Mouse (Mus musculus) cerebellum, adult 2 months (tissue): ENCODE data around the gene Wdtc1. TPM values are rescaled to one million over a fixed set of nuclear protein-coding genes. Genes with fewer than 3 reads are reported as not detected.

Source experiments
- DNase-seq, 2 experiments: peaks; one replicate each; pipeline ENCODE4 v3.0.0; 2021
- H3K27ac ChIP-seq: fragments of 200-500 bp; 2 replicates; pipeline ENCODE4 v1.5.1; 2012; ENCODE audit warnings: low read length, control low read depth, inconsistent platforms; ENCODE audit not compliant: insufficient read depth
- H3K27me3 ChIP-seq: fragments of 200-500 bp; 2 replicates; pipeline ENCODE4 v1.6.1; 2012; ENCODE audit warnings: inconsistent platforms, mild to moderate bottlenecking, low read length, moderate library complexity; ENCODE audit not compliant: control insufficient read depth, insufficient read depth
- H3K4me1 ChIP-seq: fragments of 200-500 bp; 2 replicates; pipeline ENCODE4 v1.6.1; 2011; ENCODE audit warnings: low read length; ENCODE audit not compliant: control insufficient read depth, insufficient read depth
- H3K4me3 ChIP-seq: fragments of 200-500 bp; replicated peaks from 2 replicates; pipeline ENCODE3; 2011; ENCODE audit warnings: mild to moderate bottlenecking, low read depth, low read length, control low read depth; ENCODE audit not compliant: insufficient read depth
- CTCF ChIP-seq: fragments of 200-500 bp; IDR thresholded peaks from 2 replicates; pipeline ENCODE4 v1.5.1; 2011; ENCODE audit warnings: low read depth, mild to moderate bottlenecking, control low read depth, low read length, moderate library complexity, borderline replicate concordance; ENCODE audit not compliant: insufficient read depth
- POLR2A ChIP-seq: fragments of 200-500 bp; IDR thresholded peaks from 2 replicates; pipeline ENCODE4 v1.6.1; 2011; ENCODE audit warnings: low read length, control low read depth, borderline replicate concordance; ENCODE audit not compliant: insufficient read depth
- WGBS: fragments of 180-500 bp; shearing (Covaris S2); methylation state at CpG from one replicate; pipeline ENCODE4 v1.1.7; 2018; 5-methylcytosine and 5-hydroxymethylcytosine counted together
- polyA plus RNA-seq: library from polyadenylated mRNA; depleted of rRNA; stranded (reverse); fragments of >200 nt; gene quantifications from 2 replicates; pipeline ENCODE4 v1.2.3, GENCODE M21; 2012

Wdtc1 gene
- polyA plus RNA-seq, 1 experiment = 46.6 TPM

DNA sequence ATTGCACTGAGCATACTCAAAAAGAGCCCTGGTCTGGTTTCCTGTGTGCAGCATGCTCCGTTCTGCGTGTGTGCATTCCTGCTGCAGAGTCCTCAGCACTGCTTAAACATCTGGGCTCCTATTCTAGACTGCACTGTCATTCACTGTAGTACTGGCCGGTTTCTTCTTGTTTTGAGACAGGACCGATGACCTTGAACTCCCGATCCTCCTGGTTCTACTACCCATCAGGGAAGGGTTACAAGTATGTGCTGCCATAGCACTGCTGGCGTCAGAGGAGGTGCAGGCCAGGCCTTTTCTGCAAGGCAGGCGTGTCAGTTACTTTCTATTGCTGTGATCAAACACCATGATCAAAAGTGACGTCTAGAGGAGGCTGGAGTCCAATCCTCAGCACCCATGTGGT is 27.9 kb upstream of the Wdtc1 start:
- DNase-seq = peak in 1 of 2 experiments; percentile 0
- Histone ChIP-seq H3K4me1 (peaks cover 26% of the 10 kb centered on the region), H3K27me3 (no peaks in the 10 kb centered on the region), H3K27ac (no peak overlapping the region), H3K4me3 (no peak overlapping the region)
- 76% methylated on average over 8 of the region's 8 CpGs for WGBS
- no peak for TF ChIP-seq CTCF
- TF ChIP-seq POLR2A = no peak

GRCm38 (mm10) chr4:133380532-133380931 is 27.3 kb upstream of the Wdtc1 start:
- 77% methylated on average over 6 of the region's 6 CpGs for WGBS
- Histone ChIP-seq H3K4me1 (peaks cover 25% of the 10 kb centered on the region), H3K27ac (no peak overlapping the region), H3K4me3 (no peak overlapping the region), H3K27me3 (no peaks in the 10 kb centered on the region)
- peak in 1 of 2 experiments; percentile 0 for DNase-seq
- TF ChIP-seq POLR2A (no peak), CTCF (no peak)

DNA sequence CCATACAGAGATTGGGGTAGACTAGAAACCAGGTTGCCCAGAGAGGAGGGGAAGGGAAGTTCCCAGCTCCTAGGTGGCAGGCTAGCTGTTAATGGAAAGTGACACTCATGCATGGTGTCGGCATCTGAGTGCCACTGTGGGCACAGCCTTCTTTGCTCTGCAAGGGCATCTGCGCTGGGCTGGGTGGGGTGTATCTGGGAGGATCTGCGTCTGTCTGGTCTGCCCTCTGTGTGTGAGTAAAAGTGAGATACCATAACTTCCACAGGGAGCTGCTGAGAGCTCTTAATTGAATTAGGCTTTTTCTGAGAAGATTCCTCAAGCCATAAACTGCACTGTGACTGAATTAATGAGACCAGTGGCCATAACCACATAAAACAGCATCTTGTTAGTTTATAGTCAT is 26.6 kb upstream of the Wdtc1 start:
- WGBS = 63% methylated on average over 3 of the region's 3 CpGs
- Histone ChIP-seq H3K27me3 (no peaks in the 10 kb centered on the region), H3K4me3 (no peak overlapping the region), H3K4me1 (peaks cover 25% of the 10 kb centered on the region), H3K27ac (no peak overlapping the region)
- DNase-seq = no peak
- no peak for TF ChIP-seq POLR2A
- TF ChIP-seq CTCF = no peak

- Histone ChIP-seq H3K4me1 (peaks cover 25% of the 10 kb centered on the region), H3K27ac (no peak overlapping the region), H3K4me3 (no peak overlapping the region), H3K27me3 (no peaks in the 10 kb centered on the region)
- peak in 1 of 2 experiments; percentile 33 for DNase-seq
- TF ChIP-seq POLR2A = no peak
- no peak for TF ChIP-seq CTCF
- WGBS = 38% methylated on average over 5 of the region's 5 CpGs
Measured at GRCm38 (mm10) chr4:133379046-133379347, 25.7 kb upstream of the Wdtc1 start.

DNA sequence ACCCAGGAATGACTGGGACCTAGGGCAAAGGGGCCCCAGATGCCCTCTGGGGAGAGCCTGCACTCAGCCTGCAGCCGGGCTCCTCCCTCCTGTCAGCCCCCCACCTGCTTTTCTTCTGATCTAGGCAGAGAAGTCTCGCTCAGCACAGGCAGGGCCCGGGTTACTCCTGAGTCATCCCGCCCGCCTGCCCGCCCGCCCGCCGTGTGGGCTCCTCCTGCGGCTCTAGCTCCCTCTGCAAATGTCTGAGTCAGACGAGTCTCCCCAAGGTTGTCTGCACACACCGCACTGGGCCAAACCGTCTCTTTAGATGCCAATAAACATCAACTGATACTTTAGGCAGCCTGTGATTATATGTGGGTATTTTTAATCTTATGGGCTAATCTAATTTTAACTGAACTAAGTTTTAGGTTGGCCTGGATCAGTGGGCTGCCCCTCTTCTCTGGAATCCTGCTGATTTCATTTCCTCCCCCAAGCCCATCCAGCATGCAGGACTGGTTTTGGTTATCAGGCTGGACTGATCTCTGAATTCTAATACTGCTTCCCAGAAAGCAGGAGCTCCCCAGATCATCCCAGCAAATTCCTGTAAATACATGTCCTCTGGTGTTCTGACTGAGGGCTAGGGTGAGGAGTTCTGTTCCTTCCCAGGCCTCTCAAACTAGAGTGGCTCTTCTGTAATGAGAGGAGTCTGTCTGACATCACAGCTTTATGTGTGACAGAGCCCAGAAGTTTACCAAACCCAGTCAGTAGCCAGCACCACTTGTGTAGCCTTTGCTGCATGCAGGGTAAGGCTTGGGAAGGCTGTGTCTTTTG is 25.2 kb upstream of the Wdtc1 start:
- no peak for TF ChIP-seq CTCF
- TF ChIP-seq POLR2A = no peak
- peak; percentile 54 to 73 for DNase-seq
- H3K27ac ChIP-seq = peak overlapping the region; percentile 79
- H3K4me1 ChIP-seq = peaks cover 27% of the 10 kb centered on the region
- H3K4me3 ChIP-seq = no peak overlapping the region
- WGBS = 9% methylated on average over 13 of the region's 13 CpGs
- no peaks in the 10 kb centered on the region for H3K27me3 ChIP-seq

DNA sequence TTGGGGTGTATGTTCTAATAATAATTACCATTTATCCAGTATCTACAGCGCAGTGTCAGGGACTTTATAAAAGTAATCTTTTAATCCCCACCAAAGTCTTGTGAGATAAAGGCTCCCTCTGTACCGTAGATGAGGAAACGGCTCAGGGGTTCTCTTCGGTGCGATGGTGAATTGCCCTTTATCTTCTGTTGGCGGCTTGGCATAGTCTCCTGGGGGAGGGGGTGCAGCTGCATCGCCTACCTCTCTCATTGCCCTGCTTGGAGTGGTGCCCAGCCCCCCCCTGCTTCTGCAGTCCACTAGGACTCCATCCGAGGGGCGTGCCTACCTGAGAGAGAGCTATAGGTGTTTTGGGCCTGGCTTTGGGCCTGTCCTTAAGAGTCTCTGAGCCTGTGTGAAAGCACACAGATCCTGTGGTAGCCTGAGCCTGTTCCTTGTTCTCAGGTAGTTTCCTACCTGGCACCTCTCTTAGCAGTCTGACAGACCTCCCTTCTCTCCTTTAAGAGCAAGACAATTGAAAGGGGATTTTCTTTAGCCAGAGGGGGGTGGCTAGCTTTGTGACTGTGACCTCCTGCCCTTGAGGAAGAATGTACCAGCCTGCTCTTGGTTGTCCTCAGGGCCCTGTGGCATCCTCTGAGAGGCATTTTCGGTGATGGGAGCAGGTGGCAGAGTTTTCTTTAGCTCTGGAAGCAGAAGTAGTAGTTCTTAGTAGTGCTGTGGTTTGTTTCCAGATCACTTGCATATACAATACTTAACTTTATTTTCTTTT is 22.7 kb upstream of the Wdtc1 start:
- peak in 1 of 2 experiments; percentile 36 for DNase-seq
- Histone ChIP-seq H3K27ac (no peak overlapping the region; the same call in 1 of the 2 replicates), H3K4me3 (no peak overlapping the region), H3K27me3 (no peaks in the 10 kb centered on the region), H3K4me1 (peaks cover 28% of the 10 kb centered on the region)
- TF ChIP-seq POLR2A (no peak), CTCF (no peak)
- WGBS = 63% methylated on average over 10 of the region's 10 CpGs

DNA sequence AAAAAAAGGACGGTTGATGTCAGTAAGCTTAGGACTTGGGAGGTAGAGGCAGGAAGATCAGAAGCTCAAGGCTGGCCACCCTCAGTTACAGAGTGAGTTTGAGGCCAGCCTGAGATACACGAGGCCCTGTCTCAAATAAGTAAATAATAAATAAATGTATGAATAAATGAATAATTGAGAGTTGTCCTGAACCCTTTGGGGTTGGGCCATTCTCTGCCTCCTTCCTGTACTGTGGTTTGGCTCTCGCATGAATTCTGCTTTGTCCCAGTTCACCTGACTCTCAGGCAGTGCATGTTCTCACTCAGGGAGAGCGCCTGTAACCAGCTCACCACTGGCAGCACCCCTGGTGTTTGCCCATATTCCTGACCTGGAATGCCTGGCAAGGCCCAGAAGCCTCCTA is 20.7 kb upstream of the Wdtc1 start:
- Histone ChIP-seq H3K27me3 (no peaks in the 10 kb centered on the region), H3K4me1 (peaks cover 29% of the 10 kb centered on the region), H3K27ac (no peak overlapping the region), H3K4me3 (no peak overlapping the region)
- WGBS = 67% methylated on average over 4 of the region's 4 CpGs
- TF ChIP-seq POLR2A (no peak), CTCF (no peak)
- DNase-seq = no peak

DNA sequence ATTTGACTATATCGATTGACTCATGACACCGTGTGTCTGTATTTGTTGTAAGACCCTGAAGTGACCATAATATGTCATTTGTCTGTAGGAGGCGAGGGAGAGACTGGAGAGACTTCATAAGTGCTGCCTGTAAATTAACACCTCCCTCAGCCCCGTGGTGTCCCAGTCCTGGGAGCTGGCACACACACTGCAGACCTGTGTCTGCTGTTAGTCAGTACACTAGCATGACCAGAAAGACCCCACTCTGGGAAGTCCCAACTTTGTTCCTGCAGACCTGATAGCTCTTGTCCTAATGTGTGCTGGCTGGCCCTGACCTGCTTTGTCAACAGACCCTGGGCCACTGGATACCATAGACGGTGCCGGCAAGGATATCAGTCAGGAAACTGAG is 19.0 kb upstream of the Wdtc1 start:
- WGBS = 30% methylated on average over 6 of the region's 6 CpGs
- Histone ChIP-seq H3K4me3 (peak overlapping the region; percentile 76), H3K27ac (peak overlapping the region; percentile 5), H3K4me1 (peaks cover 16% of the 10 kb centered on the region), H3K27me3 (no peaks in the 10 kb centered on the region)
- peak in 1 of 2 experiments; percentile 50 for DNase-seq
- TF ChIP-seq POLR2A = no peak
- no peak for TF ChIP-seq CTCF
